Mouse (Mus musculus): Measurements from ENCODE around the gene Guf1. TPM values are rescaled to one million over a fixed set of nuclear protein-coding genes. Genes with fewer than 3 reads are reported as not detected.

Gene Guf1
- 10 to 100 TPM; 20.7 to 21.6 TPM for total RNA-seq (2021)
- long read RNA-seq, experiment 1, transcript Guf1-207 (15 exons, 3,091 nt), result minor isoform, 6 of 30 reads
- long read RNA-seq, experiment 1, transcript Guf1-202 (17 exons, 3,433 nt), result major isoform, 8 of 30 reads
- long read RNA-seq, experiment 1, partial matches to known transcripts, result 5 of 30 reads
- long read RNA-seq, experiment 1, other reads (novel, unspliced or antisense), result 10 of 30 reads
- long read RNA-seq, experiment 2, full-length matches to known transcripts, result 14 of 20 reads
- long read RNA-seq, experiment 2, partial matches to known transcripts, result 1 of 20 reads
- long read RNA-seq, experiment 2, other reads (novel, unspliced or antisense), result 5 of 20 reads

GRCm38 (mm10) chr5:69556628-69557403 lies at the start of gene Guf1:
Gene Guf1 (plus strand): TSS chr5:69556923.
- DNase-seq (ENCODE audit: low spot score in 2 of 2), result peak; percentile 96 to 97

- no peak for DNase-seq (ENCODE audit: low spot score in 2 of 2)
Observed at GRCm38 (mm10) chr5:69507045-69507444, 49.7 kb upstream of the Guf1 start.

- no peak for DNase-seq (ENCODE audit: low spot score in 2 of 2)
Observed at GRCm38 (mm10) chr5:69511631-69512030, 45.1 kb upstream of the Guf1 start.

- no peak for DNase-seq (ENCODE audit: low spot score in 2 of 2)
Observed at GRCm38 (mm10) chr5:69512203-69512602, 44.5 kb upstream of the Guf1 start.

- peak; percentile 66 to 75 for DNase-seq (ENCODE audit: low spot score in 2 of 2)
Observed at GRCm38 (mm10) chr5:69520661-69521278, 36.0 kb upstream of the Guf1 start.

- DNase-seq (ENCODE audit: low spot score in 2 of 2), result no peak
Observed at GRCm38 (mm10) chr5:69522064-69522463, 34.7 kb upstream of the Guf1 start.

- no peak for DNase-seq (ENCODE audit: low spot score in 2 of 2)
Observed at GRCm38 (mm10) chr5:69523944-69524343, 32.8 kb upstream of the Guf1 start.

- no peak for DNase-seq (ENCODE audit: low spot score in 2 of 2)
Observed at GRCm38 (mm10) chr5:69541680-69542079, 15.0 kb upstream of the Guf1 start.

- peak; percentile 13 to 15 for DNase-seq (ENCODE audit: low spot score in 2 of 2)
Observed at GRCm38 (mm10) chr5:69542489-69542888, 14.2 kb upstream of the Guf1 start, which contains the start of gene Yipf7. Gene Yipf7 (minus strand): TSS chr5:69542648.

- no peak for DNase-seq (ENCODE audit: low spot score in 2 of 2)
Observed at GRCm38 (mm10) chr5:69557404-69557935, 747 bp downstream of the Guf1 start.

- DNase-seq (ENCODE audit: low spot score in 2 of 2), result peak; percentile 87 to 92
Observed at GRCm38 (mm10) chr5:69591640-69592461, 35.1 kb downstream of the Guf1 start, which contains the start of gene Gnpda2. Gene Gnpda2 (minus strand): TSS chr5:69592340.

- no peak for DNase-seq (ENCODE audit: low spot score in 2 of 2)
Observed at GRCm38 (mm10) chr5:69601027-69601426, 44.3 kb downstream of the Guf1 start.

GRCm38 (mm10) chr5:69613209-69613796 lies 56.6 kb downstream of the Guf1 start:
- no peak for DNase-seq (ENCODE audit: low spot score in 2 of 2)

- DNase-seq (ENCODE audit: low spot score in 2 of 2), result no peak
Observed at GRCm38 (mm10) chr5:69620899-69621298, 64.2 kb downstream of the Guf1 start.

Other genes with a start within 250 kb of the Guf1 start
- gene Kctd8, start 215.2 kb upstream of the Guf1 start, total RNA-seq (2021), result 1 to 10 TPM; 8.3 to 8.9 TPM
- not detected for gene Yipf7, start 14.3 kb upstream of the Guf1 start, total RNA-seq (2021)
- gene Gnpda2, start 35.4 kb downstream of the Guf1 start, total RNA-seq (2021), result 10 to 100 TPM; 19.9 to 20.6 TPM